In genomic region chr1:157079384-157080025, GRCm38 (mm10) we compare ENCODE assay signal across 8 mouse cellular contexts. TPM values are rescaled to one million over a fixed set of nuclear protein-coding genes. Genes with fewer than 3 reads are reported as not detected.
DNase-seq lines count a peak whose midpoint lies in the region; ATAC-seq and TF ChIP-seq lines count a peak whose summit lies in the region.

No protein-coding gene starts in this region.

- no peak overlapping the region for H3K4me2 ChIP-seq in embryonic facial prominence, embryonic 14.5 days (ENCODE audit: low read depth, low read length)
- no peak overlapping the region for H3K4me2 ChIP-seq in midbrain, embryonic 15.5 days

- H3K27me3 ChIP-seq in spleen, adult 2 months (ENCODE audit: control insufficient read depth, insufficient read depth, low read length) = no peaks in the 10 kb centered on the region
- no peaks in the 10 kb centered on the region for H3K27me3 ChIP-seq in embryonic facial prominence, embryonic 14.5 days (replicated peaks; ENCODE audit: control insufficient read depth, insufficient read depth, low read length)
- no peaks in the 10 kb centered on the region for H3K27me3 ChIP-seq in midbrain, embryonic 15.5 days (replicated peaks)

- TF ChIP-seq POLR2A in spleen, adult 2 months (IDR thresholded peaks at IDR 0.05; ENCODE audit: low read depth, low read length) = no peak

- TF ChIP-seq CTCF in spleen, adult 2 months (IDR thresholded peaks at IDR 0.05; ENCODE audit: extremely low read depth, insufficient read depth, insufficient read length, insufficient replicate concordance) = peak; percentile 61; the same call in 1 of the 2 replicates

- peak; percentile 41 to 70 for DNase-seq in cerebellum, postnatal 14 days
- no peak for DNase-seq in cerebellum, adult 9-10 months
- peak in 1 of 2 experiments; percentile 25 for DNase-seq in spleen, adult 2 months (ENCODE audit: low read depth in 1 of 2, low spot score in 2 of 2)
- DNase-seq in spleen, postnatal 36 days (ENCODE audit: low spot score in 2 of 2) = no peak
- peak; percentile 78 for DNase-seq in embryonic facial prominence, embryonic 14.5 days (ENCODE audit: low spot score)
- DNase-seq in kidney, postnatal 10 days = peak; percentile 72
- DNase-seq in frontal cortex, postnatal 36 days (ENCODE audit: low spot score in 2 of 2) = no peak

- no peaks in the 10 kb centered on the region for H3K9me3 ChIP-seq in embryonic facial prominence, embryonic 14.5 days (ENCODE audit: control insufficient read depth, low read length)
- H3K9me3 ChIP-seq in midbrain, embryonic 15.5 days = no peaks in the 10 kb centered on the region

- 63% methylated on average over 11 of the region's 11 CpGs for WGBS in spleen, adult 2 months
- 37% methylated on average over 11 of the region's 11 CpGs for WGBS in embryonic facial prominence, embryonic 14.5 days
- WGBS in midbrain, embryonic 15.5 days = 27% methylated on average over 11 of the region's 11 CpGs

- no peak overlapping the region for H3K4me3 ChIP-seq in spleen, adult 2 months (ENCODE audit: extremely low read depth, insufficient read depth, insufficient read length)
- H3K4me3 ChIP-seq in embryonic facial prominence, embryonic 14.5 days (ENCODE audit: low read depth, low read length) = no peak overlapping the region
- no peak overlapping the region for H3K4me3 ChIP-seq in midbrain, embryonic 15.5 days

- H3K9ac ChIP-seq in embryonic facial prominence, embryonic 14.5 days (ENCODE audit: low read depth, low read length) = no peak overlapping the region
- no peak overlapping the region for H3K9ac ChIP-seq in midbrain, embryonic 15.5 days

- H3K4me1 ChIP-seq in spleen, adult 2 months (ENCODE audit: control insufficient read depth, insufficient read depth, insufficient read length) = peaks cover 9% of the 10 kb centered on the region; the same call in 1 of the 2 replicates
- peaks cover 6% of the 10 kb centered on the region; the same call in 1 of the 2 replicates for H3K4me1 ChIP-seq in embryonic facial prominence, embryonic 14.5 days (ENCODE audit: control insufficient read depth, insufficient read depth, low read length)
- H3K4me1 ChIP-seq in midbrain, embryonic 15.5 days = peaks cover 11% of the 10 kb centered on the region; the same call in 1 of the 2 replicates

- no peak overlapping the region for H3K27ac ChIP-seq in spleen, adult 2 months (ENCODE audit: insufficient read depth, low read length)
- no peak overlapping the region for H3K27ac ChIP-seq in embryonic facial prominence, embryonic 14.5 days (replicated peaks; ENCODE audit: low read depth, low read length)
- 0 out of 2 replicates have a peak overlapping the region, but pooled peaks have one; percentile 5 for H3K27ac ChIP-seq in midbrain, embryonic 15.5 days

- no peaks in the 10 kb centered on the region for H3K36me3 ChIP-seq in spleen, adult 2 months (ENCODE audit: control insufficient read depth, insufficient read depth, low read length)
- H3K36me3 ChIP-seq in embryonic facial prominence, embryonic 14.5 days (ENCODE audit: control insufficient read depth, insufficient read depth, low read length) = no peaks in the 10 kb centered on the region
- no peaks in the 10 kb centered on the region for H3K36me3 ChIP-seq in midbrain, embryonic 15.5 days (replicated peaks)

- ATAC-seq in embryonic facial prominence, embryonic 14.5 days (ENCODE audit: low read depth) = peak; percentile 56
- no peak for ATAC-seq in midbrain, embryonic 15.5 days (replicated peaks)

RNA-seq across cellular contexts. Expression of gene Tex35, which starts 29.0 kb away (rescaled TPM):
- polyA plus RNA-seq in spleen, adult 2 months (2012; rRNA removed) = not detected in 2 replicates
- polyA plus RNA-seq in embryonic facial prominence, embryonic 14.5 days (2014; fragmentation: Nextera tagmentation; extraction: Ambion mirVana) = not detected in 2 replicates
- not detected in 2 replicates for polyA plus RNA-seq in midbrain, embryonic 15.5 days (2015; fragmentation: Nextera tagmentation; extraction: Ambion mirVana)

Comparison
In these comparisons a context has a peak if more than half of its experiments do, and no peak if none do; other contexts are left out.
1. DNase-seq: peak in cerebellum, postnatal 14 days (2 of 2), embryonic facial prominence, embryonic 14.5 days (single experiment) and kidney, postnatal 10 days (single experiment); none in cerebellum, adult 9-10 months (single experiment), spleen, postnatal 36 days (0 of 2) and frontal cortex, postnatal 36 days (0 of 2).